Mouse (Mus musculus) midbrain, embryonic 12.5 days (tissue): ENCODE data around the gene Map3k13. TPM values are rescaled to one million over a fixed set of nuclear protein-coding genes. Genes with fewer than 3 reads are reported as not detected.
A peak's percentile ranks its signal among the peaks of the same experiment; 100 is the strongest.
"Not testable (repeated sequence)": the region's sequence is repeated elsewhere in the genome, so short reads cannot be mapped to it uniquely, and the experiment has no call there.

Experiments used
- ATAC-seq: fragments of 200-750 bp; cut with Nextera tagmentation; 2 replicates; pipeline ENCODE4 v1.8.0; 2017; ENCODE audit warnings: low read depth, moderate TSS enrichment, moderate library complexity; ENCODE audit not compliant: low FRiP score
- H3K27ac ChIP-seq: fragments of 300-500 bp; sonication (generic); replicated peaks from 2 replicates; pipeline ENCODE4 v1.5.1; 2016; ENCODE audit warnings: mild to moderate bottlenecking
- H3K27me3 ChIP-seq: fragments of 300-500 bp; sonication (generic); 2 replicates; pipeline ENCODE4 v1.6.1; 2016; ENCODE audit warnings: mild to moderate bottlenecking
- H3K36me3 ChIP-seq: fragments of 300-500 bp; sonication (generic); 2 replicates; pipeline ENCODE4 v1.6.1; 2016
- H3K4me1 ChIP-seq: fragments of 300-500 bp; sonication (generic); 2 replicates; pipeline ENCODE4 v1.6.1; 2016
- H3K4me2 ChIP-seq: fragments of 300-500 bp; sonication (generic); replicated peaks from 2 replicates; pipeline ENCODE4 v1.6.1; 2016; ENCODE audit warnings: mild to moderate bottlenecking, moderate library complexity
- H3K4me3 ChIP-seq: fragments of 300-500 bp; sonication (generic); 2 replicates; pipeline ENCODE4 v1.5.1; 2016; ENCODE audit warnings: mild to moderate bottlenecking
- H3K9ac ChIP-seq: fragments of 300-500 bp; sonication (generic); replicated peaks from 2 replicates; pipeline ENCODE4 v1.6.1; 2016; ENCODE audit warnings: mild to moderate bottlenecking, moderate library complexity
- H3K9me3 ChIP-seq: fragments of 300-500 bp; sonication (generic); 2 replicates; pipeline ENCODE4 v1.6.1; 2016; ENCODE audit warnings: mild to moderate bottlenecking
- WGBS: fragments of 180-500 bp; shearing (Covaris S2); methylation state at CpG from one replicate; pipeline ENCODE4 v1.1.7; 2016; 5-methylcytosine and 5-hydroxymethylcytosine counted together
- polyA plus RNA-seq: library from polyadenylated mRNA; unstranded; fragments of >200 nt; fragmentation: Nextera tagmentation; extraction: Ambion mirVana; gene quantifications from 2 replicates; pipeline ENCODE4 v1.2.1, GENCODE M21; 2016

Gene Map3k13
- polyA plus RNA-seq, 1 experiment from 2014 or later = 8.0 TPM

GRCm38 (mm10) chr16:21881181-21881580, 87.0 kb downstream of the Map3k13 start:
- Histone ChIP-seq H3K36me3 (no peaks in the 10 kb centered on the region), H3K27me3 (no peaks in the 10 kb centered on the region), H3K4me1 (peaks cover 21% of the 10 kb centered on the region; the same call in 1 of the 2 replicates), H3K4me3 (no peak overlapping the region), H3K4me2 (no peak overlapping the region), H3K27ac (peak overlapping the region; percentile 57), H3K9ac (no peak overlapping the region), H3K9me3 (no peaks in the 10 kb centered on the region)
- WGBS = 50% methylated on average over 6 of the region's 6 CpGs
- ATAC-seq = no peak

GRCm38 (mm10) chr16:21881582-21882259, 87.6 kb downstream of the Map3k13 start:
- Histone ChIP-seq H3K27me3 (no peaks in the 10 kb centered on the region), H3K9me3 (no peaks in the 10 kb centered on the region), H3K4me3 (no peak overlapping the region), H3K9ac (no peak overlapping the region), H3K36me3 (no peaks in the 10 kb centered on the region), H3K4me2 (no peak overlapping the region), H3K4me1 (peaks cover 21% of the 10 kb centered on the region; the same call in 1 of the 2 replicates), H3K27ac (peak overlapping the region; percentile 57)
- 70% methylated on average over 7 of the region's 7 CpGs for WGBS
- peak; percentile 58; the same call in 1 of the 2 replicates for ATAC-seq

- Histone ChIP-seq H3K27me3 (no peaks in the 10 kb centered on the region), H3K27ac (no peak overlapping the region), H3K9me3 (no peaks in the 10 kb centered on the region), H3K36me3 (0 out of 2 replicates have a peak, but pooled peaks cover 9% of the 10 kb centered on the region), H3K4me3 (no peak overlapping the region), H3K4me2 (no peak overlapping the region), H3K9ac (no peak overlapping the region), H3K4me1 (peaks cover 3% of the 10 kb centered on the region; the same call in 1 of the 2 replicates)
- WGBS = 87% methylated on average over 2 of the region's 2 CpGs
- no peak for ATAC-seq
These were observed 93.5 kb downstream of the Map3k13 start for GRCm38 (mm10) chr16:21887601-21888000.

GRCm38 (mm10) chr16:21893890-21894289, 99.7 kb downstream of the Map3k13 start:
- Histone ChIP-seq H3K27me3 (no peaks in the 10 kb centered on the region), H3K4me2 (no peak overlapping the region), H3K27ac (no peak overlapping the region), H3K9me3 (no peaks in the 10 kb centered on the region), H3K9ac (no peak overlapping the region), H3K36me3 (0 out of 2 replicates have a peak, but pooled peaks cover 9% of the 10 kb centered on the region), H3K4me3 (no peak overlapping the region), H3K4me1 (no peaks in the 10 kb centered on the region)
- WGBS = 96% methylated on average over 6 of the region's 6 CpGs
- no peak for ATAC-seq

- H3K4me3 ChIP-seq = no peak overlapping the region
- ATAC-seq = no peak
- H3K27ac ChIP-seq = no peak overlapping the region
- H3K27me3 ChIP-seq = no peaks in the 10 kb centered on the region
- H3K9me3 ChIP-seq = no peaks in the 10 kb centered on the region
- H3K9ac ChIP-seq = no peak overlapping the region
- no peaks in the 10 kb centered on the region for H3K4me1 ChIP-seq
- 81% methylated on average over 5 of the region's 5 CpGs for WGBS
- no peak overlapping the region for H3K4me2 ChIP-seq
- peaks cover 20% of the 10 kb centered on the region for H3K36me3 ChIP-seq
These were observed 107.1 kb downstream of the Map3k13 start for GRCm38 (mm10) chr16:21901286-21901685.

GRCm38 (mm10) chr16:21904636-21905035, 110.5 kb downstream of the Map3k13 start:
- Histone ChIP-seq H3K9me3 (no peaks in the 10 kb centered on the region), H3K27me3 (no peaks in the 10 kb centered on the region), H3K9ac (no peak overlapping the region), H3K27ac (no peak overlapping the region), H3K36me3 (peaks cover 39% of the 10 kb centered on the region), H3K4me3 (no peak overlapping the region), H3K4me2 (no peak overlapping the region), H3K4me1 (no peaks in the 10 kb centered on the region)
- no peak for ATAC-seq
- WGBS = 90% methylated on average over 10 of the region's 10 CpGs

- H3K27me3 ChIP-seq = no peaks in the 10 kb centered on the region
- no peak for ATAC-seq
- no peak overlapping the region for H3K4me3 ChIP-seq
These were observed 111.8 kb downstream of the Map3k13 start for GRCm38 (mm10) chr16:21905996-21906395.

GRCm38 (mm10) chr16:21906902-21907301, 112.8 kb downstream of the Map3k13 start:
- Histone ChIP-seq H3K4me2 (no peak overlapping the region), H3K27me3 (no peaks in the 10 kb centered on the region), H3K36me3 (peaks cover 53% of the 10 kb centered on the region), H3K4me3 (no peak overlapping the region), H3K4me1 (no peaks in the 10 kb centered on the region), H3K27ac (no peak overlapping the region), H3K9ac (no peak overlapping the region), H3K9me3 (no peaks in the 10 kb centered on the region)
- ATAC-seq = no peak
- WGBS = 89% methylated on average over 6 of the region's 6 CpGs

More at GRCm38 (mm10) chr16:21905996-21906395, 111.8 kb downstream of the Map3k13 start:
- 92% methylated on average over 7 of the region's 7 CpGs for WGBS
- no peak overlapping the region for H3K27ac ChIP-seq
- H3K9ac ChIP-seq = no peak overlapping the region
- H3K4me2 ChIP-seq = no peak overlapping the region
- no peaks in the 10 kb centered on the region for H3K4me1 ChIP-seq
- peaks cover 45% of the 10 kb centered on the region for H3K36me3 ChIP-seq
- no peaks in the 10 kb centered on the region for H3K9me3 ChIP-seq

GRCm38 (mm10) chr16:21908906-21909305, 114.8 kb downstream of the Map3k13 start:
- H3K36me3 ChIP-seq = peaks cover 69% of the 10 kb centered on the region
- 32% methylated on average over 7 of the region's 8 CpGs for WGBS
- not testable (repeated sequence) for H3K27ac ChIP-seq, H3K27me3 ChIP-seq, H3K4me3 ChIP-seq, H3K9ac ChIP-seq, ATAC-seq, H3K9me3 ChIP-seq, H3K4me1 ChIP-seq, H3K4me2 ChIP-seq

- WGBS = 96% methylated on average over 6 of the region's 6 CpGs
- no peaks in the 10 kb centered on the region for H3K4me1 ChIP-seq
- no peaks in the 10 kb centered on the region for H3K27me3 ChIP-seq
- peaks cover 67% of the 10 kb centered on the region for H3K36me3 ChIP-seq
- H3K9ac ChIP-seq = no peak overlapping the region
- no peaks in the 10 kb centered on the region for H3K9me3 ChIP-seq
- ATAC-seq = no peak
- no peak overlapping the region for H3K27ac ChIP-seq
- no peak overlapping the region for H3K4me3 ChIP-seq
- H3K4me2 ChIP-seq = no peak overlapping the region
These were observed 119.2 kb downstream of the Map3k13 start for GRCm38 (mm10) chr16:21913347-21913746.

GRCm38 (mm10) chr16:21916681-21917080, 122.5 kb downstream of the Map3k13 start:
- H3K9me3 ChIP-seq = no peaks in the 10 kb centered on the region
- no peak overlapping the region for H3K9ac ChIP-seq
- H3K4me3 ChIP-seq = no peak overlapping the region
- no peak for ATAC-seq
- no peak overlapping the region for H3K27ac ChIP-seq
- H3K4me2 ChIP-seq = no peak overlapping the region
- no peaks in the 10 kb centered on the region for H3K27me3 ChIP-seq
- no peaks in the 10 kb centered on the region for H3K4me1 ChIP-seq
- 71% methylated on average over 7 of the region's 7 CpGs for WGBS
- peaks cover 66% of the 10 kb centered on the region for H3K36me3 ChIP-seq

- WGBS = 87% methylated on average over 13 of the region's 13 CpGs
- Histone ChIP-seq H3K4me2 (no peak overlapping the region), H3K27me3 (no peaks in the 10 kb centered on the region), H3K4me3 (no peak overlapping the region), H3K4me1 (no peaks in the 10 kb centered on the region), H3K9ac (no peak overlapping the region), H3K9me3 (no peaks in the 10 kb centered on the region), H3K27ac (no peak overlapping the region), H3K36me3 (peaks cover 50% of the 10 kb centered on the region)
- no peak for ATAC-seq
These were observed 134.3 kb downstream of the Map3k13 start for GRCm38 (mm10) chr16:21928471-21928870.
